Mouse (Mus musculus) hindbrain, embryonic 12.5 days (tissue): Measurements from ENCODE around the gene Med13l. TPM values are rescaled to one million over a fixed set of nuclear protein-coding genes. Genes with fewer than 3 reads are reported as not detected.

Experiments
- ATAC-seq: fragments of 200-750 bp; cut with Nextera tagmentation; 2 replicates; pipeline ENCODE4 v1.8.0; 2017; ENCODE audit warnings: moderate TSS enrichment; ENCODE audit not compliant: low FRiP score
- H3K27ac ChIP-seq: fragments of 300-500 bp; sonication (generic); 2 replicates; pipeline ENCODE4 v1.5.1; 2016; ENCODE audit warnings: mild to moderate bottlenecking
- H3K27me3 ChIP-seq: fragments of 300-500 bp; sonication (generic); 2 replicates; pipeline ENCODE4 v1.6.1; 2016; ENCODE audit warnings: mild to moderate bottlenecking
- H3K36me3 ChIP-seq: fragments of 300-500 bp; sonication (generic); 2 replicates; pipeline ENCODE4 v1.6.1; 2016; ENCODE audit warnings: mild to moderate bottlenecking
- H3K4me1 ChIP-seq: fragments of 300-500 bp; sonication (generic); 2 replicates; pipeline ENCODE4 v1.6.1; 2016
- H3K4me2 ChIP-seq: fragments of 300-500 bp; sonication (generic); replicated peaks from 2 replicates; pipeline ENCODE4 v1.6.1; 2016; ENCODE audit warnings: mild to moderate bottlenecking
- H3K4me3 ChIP-seq: fragments of 300-500 bp; sonication (generic); 2 replicates; pipeline ENCODE4 v1.5.1; 2016; ENCODE audit warnings: mild to moderate bottlenecking
- H3K9ac ChIP-seq: fragments of 300-500 bp; sonication (generic); 2 replicates; pipeline ENCODE4 v1.6.1; 2016; ENCODE audit warnings: mild to moderate bottlenecking, moderate library complexity
- H3K9me3 ChIP-seq: fragments of 300-500 bp; sonication (generic); replicated peaks from 2 replicates; pipeline ENCODE4 v1.6.1; 2016; ENCODE audit warnings: mild to moderate bottlenecking
- WGBS: fragments of 180-500 bp; shearing (Covaris S2); methylation state at CpG from one replicate; pipeline ENCODE4 v1.1.7; 2016; 5-methylcytosine and 5-hydroxymethylcytosine counted together
- polyA plus RNA-seq: library from polyadenylated mRNA; unstranded; fragments of >200 nt; fragmentation: Nextera tagmentation; extraction: Ambion mirVana; gene quantifications from 2 replicates; pipeline ENCODE4 v1.2.1, GENCODE M21; 2016

Med13l gene
- polyA plus RNA-seq, 1 experiment from 2014 or later, result 18.7 TPM

DNA sequence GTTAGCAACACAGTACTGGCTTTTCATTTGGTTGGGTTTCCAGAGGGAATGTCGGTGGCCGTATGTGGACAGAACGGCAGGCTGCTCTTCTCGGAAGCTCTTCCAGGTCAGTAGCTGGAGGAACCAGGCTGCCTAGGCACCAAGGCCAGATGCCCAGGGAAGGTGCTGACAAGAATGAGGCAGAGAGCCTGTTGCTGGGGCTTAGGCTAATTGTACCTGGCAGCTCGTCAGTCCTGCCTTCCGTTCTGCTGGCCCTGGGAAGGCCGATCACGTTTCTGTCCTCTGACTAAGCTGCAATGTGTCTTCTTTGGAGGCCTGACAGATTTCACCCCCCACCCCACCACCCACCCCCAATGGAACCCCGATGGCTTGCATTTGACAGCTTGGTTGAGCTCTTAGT is 251.9 kb downstream of the Med13l start:
- Histone ChIP-seq H3K4me3 (no peak overlapping the region), H3K36me3 (no peaks in the 10 kb centered on the region), H3K27me3 (no peaks in the 10 kb centered on the region), H3K9me3 (no peaks in the 10 kb centered on the region), H3K4me2 (no peak overlapping the region), H3K9ac (no peak overlapping the region), H3K4me1 (no peaks in the 10 kb centered on the region), H3K27ac (no peak overlapping the region)
- ATAC-seq, result no peak
- 75% methylated on average over 9 of the region's 9 CpGs for WGBS

DNA sequence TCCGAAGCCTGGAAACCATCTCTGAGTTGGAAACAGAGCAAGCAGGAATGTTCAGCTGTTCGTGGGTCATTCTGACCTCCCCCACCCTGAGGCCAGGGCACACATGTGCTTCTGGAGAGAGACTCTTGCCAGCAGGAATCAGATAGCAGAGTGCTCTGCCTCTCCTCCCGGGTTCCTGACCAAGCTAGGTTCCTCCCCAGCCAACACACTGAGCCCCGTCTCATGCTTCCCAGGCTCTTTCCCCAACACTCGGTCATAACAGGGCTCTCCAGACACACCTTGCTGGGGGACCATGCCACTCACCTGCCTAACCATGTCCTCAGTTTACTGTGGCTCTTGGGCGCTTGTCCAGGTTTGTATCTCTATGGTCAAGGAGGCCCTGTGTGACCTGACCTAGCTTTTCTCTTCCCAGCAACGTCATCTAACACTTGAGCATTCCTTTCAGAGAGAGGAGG is 252.5 kb downstream of the Med13l start:
- H3K9ac ChIP-seq, result no peak overlapping the region
- 60% methylated on average over 7 of the region's 7 CpGs for WGBS
- H3K4me1 ChIP-seq, result no peaks in the 10 kb centered on the region
- H3K4me2 ChIP-seq, result no peak overlapping the region
- H3K36me3 ChIP-seq, result no peaks in the 10 kb centered on the region
- no peak overlapping the region for H3K27ac ChIP-seq
- ATAC-seq, result no peak
- no peaks in the 10 kb centered on the region for H3K9me3 ChIP-seq
- no peak overlapping the region for H3K4me3 ChIP-seq
- H3K27me3 ChIP-seq, result no peaks in the 10 kb centered on the region

- no peak overlapping the region for H3K9ac ChIP-seq
- H3K4me1 ChIP-seq, result no peaks in the 10 kb centered on the region
- WGBS, result 60% methylated on average over 6 of the region's 6 CpGs
- no peak overlapping the region for H3K4me3 ChIP-seq
- H3K27me3 ChIP-seq, result no peaks in the 10 kb centered on the region
- H3K9me3 ChIP-seq, result no peaks in the 10 kb centered on the region
- no peak for ATAC-seq
- H3K27ac ChIP-seq, result no peak overlapping the region
- no peaks in the 10 kb centered on the region for H3K36me3 ChIP-seq
- no peak overlapping the region for H3K4me2 ChIP-seq
Observed at GRCm38 (mm10) chr5:118814052-118814451, 253.6 kb downstream of the Med13l start.
